Mouse (Mus musculus) forelimb bud, embryonic 11.5 days (tissue): ENCODE data around the gene Prps2.
"Not testable (repeated sequence)": the region's sequence is repeated elsewhere in the genome, so short reads cannot be mapped to it uniquely, and the experiment has no call there.

ENCODE experiments used
- DNase-seq: peaks from one replicate; pipeline ENCODE4 v3.0.0-alpha.2; 2012; ENCODE audit warnings: low read depth, low spot score

Prps2 gene

DNA sequence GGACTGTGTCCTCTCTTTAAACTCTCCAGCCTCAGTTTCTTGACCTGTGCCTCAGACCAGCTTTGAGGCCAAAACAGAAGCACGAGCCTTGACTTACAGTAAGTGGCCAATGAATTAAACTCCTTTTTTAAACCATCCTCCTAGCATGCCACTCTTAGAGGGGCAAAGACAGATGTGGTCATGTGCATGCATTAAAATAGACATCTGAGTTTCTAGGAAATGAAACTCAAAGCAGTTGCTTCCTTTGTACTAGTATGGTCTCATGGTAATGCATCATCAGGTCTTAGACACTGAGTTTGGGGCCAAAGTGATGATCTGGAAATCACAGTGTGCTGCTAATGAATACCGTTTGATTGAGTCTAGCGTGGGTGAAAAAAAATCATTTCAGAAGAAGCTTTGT, 54.0 kb downstream of the Prps2 start:
- DNase-seq = no peak

DNA sequence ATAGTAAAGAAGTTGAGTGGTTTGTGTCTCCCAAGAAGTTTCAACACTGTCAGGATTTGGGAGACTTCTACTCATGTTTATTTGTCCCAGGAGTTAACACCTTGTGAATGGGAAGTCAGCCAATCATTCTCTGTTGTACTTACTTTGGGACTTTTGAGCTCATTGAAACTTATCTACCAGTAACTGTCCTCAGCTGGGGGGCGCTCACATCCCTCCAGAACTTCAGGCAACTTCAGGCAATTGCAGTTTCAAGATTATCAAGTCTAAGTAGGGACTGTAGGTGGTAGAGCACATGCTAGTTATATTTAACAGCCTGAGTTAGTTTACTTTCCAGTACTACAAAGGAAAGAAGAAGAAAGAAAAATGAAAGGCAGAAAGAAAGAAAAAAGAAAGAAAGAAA, 58.8 kb downstream of the Prps2 start:
- no peak for DNase-seq

DNA sequence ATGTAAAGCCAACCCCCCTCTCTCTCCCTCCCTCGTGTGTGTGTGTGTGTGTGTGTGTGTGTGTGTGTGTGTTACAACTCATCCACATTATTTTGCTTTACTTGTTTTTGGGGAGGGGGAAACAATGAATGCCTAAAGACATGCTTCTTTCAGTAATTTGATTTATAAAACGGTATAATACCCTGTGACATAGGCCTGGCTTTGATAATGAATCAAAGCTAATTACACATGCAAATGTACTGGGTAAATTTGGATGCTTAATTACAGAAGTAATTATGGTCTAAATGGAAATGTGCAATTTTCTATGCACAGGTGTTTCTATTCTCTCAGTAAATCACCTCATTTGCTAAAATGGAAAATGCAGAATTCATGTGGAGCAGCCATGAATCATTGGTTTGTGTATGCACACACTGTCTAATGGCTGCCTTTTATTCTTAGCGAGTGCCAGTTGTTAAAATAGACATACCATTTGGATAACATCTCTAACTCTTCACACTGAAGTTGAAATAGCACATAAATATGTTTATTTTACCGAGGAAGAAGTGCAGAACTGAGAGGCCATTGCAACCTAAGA, 61.2 kb downstream of the Prps2 start:
- DNase-seq = no peak

DNA sequence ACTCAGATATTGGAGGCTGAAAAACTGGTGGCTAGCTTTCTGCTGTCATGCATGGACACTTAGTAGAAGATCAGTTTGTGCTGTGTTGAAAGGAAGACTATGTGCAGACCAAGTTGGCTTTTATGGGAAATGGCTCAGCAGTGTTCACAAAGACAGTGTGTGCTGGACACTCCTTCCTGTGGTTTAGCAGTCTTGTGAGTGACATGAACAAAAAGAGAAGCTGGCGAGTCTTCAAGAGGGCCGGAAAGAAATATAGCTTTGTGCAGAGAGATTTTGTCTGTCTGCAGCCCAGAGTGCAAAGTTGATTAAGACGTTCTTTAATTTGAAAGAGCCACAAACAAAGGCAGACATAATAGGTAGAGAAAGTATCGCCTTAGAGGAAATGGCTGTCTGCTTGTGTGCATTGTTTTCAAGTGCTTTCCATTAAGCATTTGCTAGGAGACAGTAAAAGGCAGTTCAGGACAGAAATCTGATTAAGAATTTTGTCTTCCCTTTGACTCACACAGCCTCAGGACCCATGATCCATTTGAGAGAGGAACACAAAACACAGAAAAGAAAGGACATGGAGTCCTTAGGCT, 63.6 kb downstream of the Prps2 start:
- DNase-seq = no peak

- no peak for DNase-seq
Observed at GRCm38 (mm10) chrX:167315766-167316165, 66.8 kb downstream of the Prps2 start.

DNA sequence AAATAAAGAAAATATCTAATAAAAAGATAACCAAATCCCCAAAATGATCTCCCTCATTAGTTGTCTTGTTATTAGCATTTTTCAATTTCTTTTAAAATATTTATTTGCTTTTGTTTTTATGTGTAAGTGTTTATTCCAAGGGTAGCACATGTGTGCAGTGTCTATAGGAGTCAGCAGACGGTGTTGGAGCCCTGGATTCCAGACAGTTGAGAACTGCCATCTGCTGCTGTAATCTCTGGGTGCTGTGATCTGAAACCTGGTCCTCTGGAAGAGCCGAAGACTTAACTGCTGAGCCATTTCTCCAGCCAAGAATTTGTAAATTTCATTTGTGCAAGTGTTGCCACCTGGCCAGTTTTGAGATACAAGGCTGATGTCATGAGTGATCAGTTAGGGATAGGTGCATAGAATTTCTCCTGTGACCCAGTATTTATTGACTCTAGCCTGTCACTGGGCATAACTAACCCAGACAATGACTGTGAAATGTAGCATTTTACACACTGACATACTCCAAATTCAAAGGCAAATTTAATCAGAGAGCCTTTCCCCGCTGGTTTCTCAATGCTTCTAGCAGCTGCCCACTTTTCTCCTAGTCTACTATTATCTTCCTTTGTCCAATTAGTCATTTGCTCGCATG, 67.3 kb downstream of the Prps2 start:
- DNase-seq = no peak

DNA sequence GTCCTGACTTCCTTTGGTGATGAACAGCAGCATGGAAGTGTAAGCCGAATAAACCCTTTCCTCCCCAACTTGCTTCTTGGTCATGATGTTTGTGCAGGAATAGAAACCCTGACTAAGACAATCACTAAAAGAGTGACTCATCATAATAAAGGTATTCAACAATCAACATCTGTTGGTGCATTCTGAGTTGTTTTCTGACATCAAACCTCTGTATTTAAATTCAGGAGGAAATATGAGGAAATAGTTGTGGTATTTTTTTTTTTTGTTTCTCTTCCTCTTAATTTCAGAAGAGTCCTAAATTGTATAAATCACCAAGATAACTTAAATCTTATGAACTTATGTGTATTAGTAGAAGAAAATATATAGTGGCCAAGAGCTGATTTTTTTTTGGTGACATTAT, 80.5 kb downstream of the Prps2 start:
- not testable (repeated sequence) for DNase-seq
